ENCODE assay signal across 17 mouse cellular contexts in genomic region chr9:97638683-97639354, GRCm38 (mm10).
A peak's percentile ranks its signal among the peaks of the same experiment; 100 is the strongest.
DNase-seq lines count a peak whose midpoint lies in the region; ATAC-seq and TF ChIP-seq lines count a peak whose summit lies in the region.
"Had no signal": no experiment of that assay in that cellular context is flagged by ENCODE, and none has a peak within 500 bp of the region (broad histone marks: within the 10 kb centered on the region; RNA-seq: fewer than 3 reads in every experiment).

No protein-coding gene starts in this region.

- H3K9ac ChIP-seq in limb, embryonic 12.5 days (replicated peaks): no peak overlapping the region
- H3K9ac ChIP-seq: embryonic facial prominence, embryonic 13.5 days; intestine, embryonic 15.5 days; liver, embryonic 15.5 days had no signal

- H3K4me3 ChIP-seq in limb, embryonic 12.5 days (replicated peaks): no peak overlapping the region
- no peak overlapping the region for H3K4me3 ChIP-seq in limb, embryonic 10.5 days
- H3K4me3 ChIP-seq in layer of hippocampus, adult 2 months: no peak overlapping the region
- H3K4me3 ChIP-seq: embryonic facial prominence, embryonic 13.5 days; intestine, embryonic 15.5 days; liver, embryonic 15.5 days had no signal

- no peaks in the 10 kb centered on the region for H3K27me3 ChIP-seq in limb, embryonic 12.5 days
- no peaks in the 10 kb centered on the region for H3K27me3 ChIP-seq in limb, embryonic 10.5 days (ENCODE audit: low read depth, poor library complexity, severe bottlenecking)
- H3K27me3 ChIP-seq: embryonic facial prominence, embryonic 13.5 days; intestine, embryonic 15.5 days; liver, embryonic 15.5 days had no signal

- peak; percentile 65 to 77 for DNase-seq in cerebellum, postnatal 10 days
- DNase-seq in cerebellum, adult 11 months: no peak
- no peak for DNase-seq in limb, embryonic 10.5 days (ENCODE audit: low spot score)
- peak; percentile 82 to 83 for DNase-seq in layer of hippocampus, adult 2 months (ENCODE audit: low spot score in 2 of 2)
- peak; percentile 2 for DNase-seq in skeletal muscle tissue, adult 2 months (ENCODE audit: low read depth, low spot score)
- no peak for DNase-seq in spleen, postnatal 4 days (ENCODE audit: low spot score in 2 of 2)
- DNase-seq: adrenal gland, postnatal 25 days; heart, postnatal 4 days; kidney, postnatal 14 days had no signal

- no peak for TF ChIP-seq CTCF in layer of hippocampus, adult 2 months (conservative IDR thresholded peaks at IDR 0.05)

- H3K27ac ChIP-seq in limb, embryonic 12.5 days: no peak overlapping the region
- H3K27ac ChIP-seq in limb, embryonic 10.5 days: no peak overlapping the region
- peak overlapping the region; percentile 89 for H3K27ac ChIP-seq in layer of hippocampus, adult 2 months
- H3K27ac ChIP-seq: embryonic facial prominence, embryonic 13.5 days; intestine, embryonic 15.5 days; liver, embryonic 15.5 days; macrophage; stomach, postnatal 0 days had no signal

- H3K4me1 ChIP-seq in limb, embryonic 12.5 days (replicated peaks): no peaks in the 10 kb centered on the region
- H3K4me1 ChIP-seq in limb, embryonic 10.5 days: no peaks in the 10 kb centered on the region
- H3K4me1 ChIP-seq: embryonic facial prominence, embryonic 13.5 days; intestine, embryonic 15.5 days; liver, embryonic 15.5 days had no signal

- 79% methylated on average over 9 of the region's 9 CpGs for WGBS in limb, embryonic 12.5 days
- WGBS in limb, embryonic 10.5 days: 88% methylated on average over 9 of the region's 9 CpGs

- no peaks in the 10 kb centered on the region for H3K9me3 ChIP-seq in limb, embryonic 12.5 days
- no peaks in the 10 kb centered on the region for H3K9me3 ChIP-seq in limb, embryonic 10.5 days (replicated peaks)
- H3K9me3 ChIP-seq: embryonic facial prominence, embryonic 13.5 days; intestine, embryonic 15.5 days; liver, embryonic 15.5 days had no signal

- ATAC-seq in limb, embryonic 12.5 days (ENCODE audit: insufficient number of reproducible peaks, insufficient read depth, low FRiP score, low TSS enrichment, low read depth): peak; percentile 68; the same call in 1 of the 2 replicates
- no peak for ATAC-seq in activated CD4-positive, CD25-positive, alpha-beta regulatory T cell, adult 4 months
- ATAC-seq: intestine, embryonic 15.5 days; midbrain, embryonic 16.5 days had no signal

- H3K4me2 ChIP-seq in limb, embryonic 12.5 days: no peak overlapping the region
- H3K4me2 ChIP-seq: embryonic facial prominence, embryonic 13.5 days; intestine, embryonic 15.5 days; liver, embryonic 15.5 days had no signal

- no peaks in the 10 kb centered on the region for H3K36me3 ChIP-seq in limb, embryonic 12.5 days
- H3K36me3 ChIP-seq in limb, embryonic 10.5 days: no peaks in the 10 kb centered on the region
- H3K36me3 ChIP-seq: embryonic facial prominence, embryonic 13.5 days; intestine, embryonic 15.5 days; liver, embryonic 15.5 days had no signal

Comparison
In these comparisons a context has a peak if more than half of its experiments do, and no peak if none do; other contexts are left out.
1. DNase-seq: peak in cerebellum, postnatal 10 days (2 of 2), layer of hippocampus, adult 2 months (2 of 2) and skeletal muscle tissue, adult 2 months (single experiment); none in cerebellum, adult 11 months (single experiment), limb, embryonic 10.5 days (single experiment) and spleen, postnatal 4 days (0 of 2).